Mouse (Mus musculus) midbrain, embryonic 13.5 days (tissue): ENCODE measurements around the gene Nectin3. TPM values are rescaled to one million over a fixed set of nuclear protein-coding genes. Genes with fewer than 3 reads are reported as not detected.
"Not testable (repeated sequence)": the region's sequence is repeated elsewhere in the genome, so short reads cannot be mapped to it uniquely, and the experiment has no call there.

Experiments
- ATAC-seq: fragments of 200-750 bp; cut with Nextera tagmentation; 2 replicates; pipeline ENCODE4 v1.8.0; 2017; ENCODE audit warnings: mild to moderate bottlenecking, moderate TSS enrichment, moderate library complexity
- H3K27ac ChIP-seq: fragments of 300-500 bp; sonication (generic); 2 replicates; pipeline ENCODE4 v1.5.1; 2015; ENCODE audit warnings: inconsistent platforms, mild to moderate bottlenecking, moderate library complexity
- H3K27me3 ChIP-seq: fragments of 300-500 bp; sonication (generic); 2 replicates; pipeline ENCODE4 v1.6.1; 2015; ENCODE audit warnings: mild to moderate bottlenecking, inconsistent platforms
- H3K36me3 ChIP-seq: fragments of 300-500 bp; sonication (generic); 2 replicates; pipeline ENCODE4 v1.6.1; 2015; ENCODE audit warnings: mild to moderate bottlenecking, inconsistent platforms
- H3K4me1 ChIP-seq: fragments of 300-500 bp; sonication (generic); replicated peaks from 2 replicates; pipeline ENCODE4 v1.6.1; 2015; ENCODE audit warnings: inconsistent platforms
- H3K4me2 ChIP-seq: fragments of 300-500 bp; sonication (generic); replicated peaks from 2 replicates; pipeline ENCODE4 v1.6.1; 2015; ENCODE audit warnings: moderate library complexity, mild to moderate bottlenecking, inconsistent platforms
- H3K4me3 ChIP-seq: fragments of 300-500 bp; sonication (generic); replicated peaks from 2 replicates; pipeline ENCODE4 v1.5.1; 2015; ENCODE audit warnings: mild to moderate bottlenecking, inconsistent platforms
- H3K9ac ChIP-seq: fragments of 300-500 bp; sonication (generic); replicated peaks from 2 replicates; pipeline ENCODE4 v1.6.1; 2015; ENCODE audit warnings: mild to moderate bottlenecking, inconsistent platforms
- H3K9me3 ChIP-seq: fragments of 300-500 bp; sonication (generic); 2 replicates; pipeline ENCODE4 v1.6.1; 2016; ENCODE audit warnings: mild to moderate bottlenecking, inconsistent platforms
- WGBS: fragments of 180-500 bp; shearing (Covaris S2); methylation state at CpG from one replicate; pipeline ENCODE4 v1.1.7; 2015; 5-methylcytosine and 5-hydroxymethylcytosine counted together
- polyA plus RNA-seq: library from polyadenylated mRNA; unstranded; fragments of >200 nt; fragmentation: Nextera tagmentation; extraction: Ambion mirVana; gene quantifications from 2 replicates; pipeline ENCODE4 v1.2.1, GENCODE M21; 2015

The Nectin3 gene
- polyA plus RNA-seq, 1 experiment from 2014 or later: 30.5 TPM

GRCm38 (mm10) chr16:46407997-46408396 lies 90.3 kb downstream of the Nectin3 start:
- no peak for ATAC-seq
- H3K4me2 ChIP-seq: no peak overlapping the region
- H3K36me3 ChIP-seq: 0 out of 2 replicates have a peak, but pooled peaks cover 4% of the 10 kb centered on the region
- peaks cover 7% of the 10 kb centered on the region for H3K4me1 ChIP-seq
- no peaks in the 10 kb centered on the region for H3K27me3 ChIP-seq
- WGBS: 93% methylated on average over 15 of the region's 15 CpGs
- H3K27ac ChIP-seq: no peak overlapping the region
- H3K4me3 ChIP-seq: no peak overlapping the region
- no peaks in the 10 kb centered on the region for H3K9me3 ChIP-seq
- H3K9ac ChIP-seq: no peak overlapping the region

GRCm38 (mm10) chr16:46406844-46407639 lies 91.3 kb downstream of the Nectin3 start:
- Histone ChIP-seq H3K9me3 (no peaks in the 10 kb centered on the region), H3K9ac (no peak overlapping the region), H3K4me3 (no peak overlapping the region), H3K4me2 (no peak overlapping the region), H3K36me3 (peaks cover 10% of the 10 kb centered on the region; the same call in 1 of the 2 replicates), H3K27me3 (no peaks in the 10 kb centered on the region), H3K27ac (no peak overlapping the region), H3K4me1 (peaks cover 7% of the 10 kb centered on the region)
- WGBS: 92% methylated on average over 7 of the region's 7 CpGs
- no peak for ATAC-seq

GRCm38 (mm10) chr16:46397945-46398344 lies 100.4 kb downstream of the Nectin3 start:
- Histone ChIP-seq H3K9me3 (no peaks in the 10 kb centered on the region), H3K27me3 (no peaks in the 10 kb centered on the region), H3K4me3 (no peak overlapping the region), H3K36me3 (peaks cover 28% of the 10 kb centered on the region), H3K4me1 (no peaks in the 10 kb centered on the region), H3K27ac (no peak overlapping the region), H3K4me2 (no peak overlapping the region), H3K9ac (no peak overlapping the region)
- no peak for ATAC-seq
- WGBS: 97% methylated on average over 4 of the region's 4 CpGs

GRCm38 (mm10) chr16:46389415-46390033 lies 108.8 kb downstream of the Nectin3 start:
- peaks cover 10% of the 10 kb centered on the region for H3K36me3 ChIP-seq
- peak; percentile 71 for ATAC-seq
- H3K4me3 ChIP-seq: no peak overlapping the region
- no peaks in the 10 kb centered on the region for H3K9me3 ChIP-seq
- WGBS: 35% methylated on average over 6 of the region's 6 CpGs
- H3K4me2 ChIP-seq: no peak overlapping the region
- H3K27ac ChIP-seq: no peak overlapping the region
- no peaks in the 10 kb centered on the region for H3K27me3 ChIP-seq
- H3K9ac ChIP-seq: no peak overlapping the region
- H3K4me1 ChIP-seq: peaks cover 31% of the 10 kb centered on the region

- Histone ChIP-seq H3K4me1 (peaks cover 31% of the 10 kb centered on the region), H3K36me3 (0 out of 2 replicates have a peak, but pooled peaks cover 5% of the 10 kb centered on the region), H3K9ac (no peak overlapping the region), H3K4me2 (no peak overlapping the region), H3K27ac (no peak overlapping the region), H3K9me3 (no peaks in the 10 kb centered on the region), H3K4me3 (no peak overlapping the region), H3K27me3 (no peaks in the 10 kb centered on the region)
- WGBS: 22% methylated on average over 11 of the region's 11 CpGs
- ATAC-seq: peak; percentile 79
Observed at GRCm38 (mm10) chr16:46388527-46389414, 109.6 kb downstream of the Nectin3 start.

GRCm38 (mm10) chr16:46384279-46384678 lies 114.0 kb downstream of the Nectin3 start:
- H3K36me3 ChIP-seq: no peaks in the 10 kb centered on the region
- ATAC-seq: no peak
- H3K4me3 ChIP-seq: no peak overlapping the region
- WGBS: 83% methylated on average over 5 of the region's 5 CpGs
- H3K27me3 ChIP-seq: no peaks in the 10 kb centered on the region
- H3K27ac ChIP-seq: no peak overlapping the region
- no peak overlapping the region for H3K4me2 ChIP-seq
- no peak overlapping the region for H3K9ac ChIP-seq
- peaks cover 9% of the 10 kb centered on the region for H3K4me1 ChIP-seq
- H3K9me3 ChIP-seq: no peaks in the 10 kb centered on the region

- Histone ChIP-seq H3K4me2 (no peak overlapping the region), H3K27ac (no peak overlapping the region), H3K27me3 (no peaks in the 10 kb centered on the region), H3K9me3 (no peaks in the 10 kb centered on the region), H3K4me1 (no peaks in the 10 kb centered on the region), H3K36me3 (no peaks in the 10 kb centered on the region), H3K9ac (no peak overlapping the region), H3K4me3 (no peak overlapping the region)
- WGBS: 94% methylated on average over 4 of the region's 4 CpGs
- no peak for ATAC-seq
Observed at GRCm38 (mm10) chr16:46383344-46383743, 115.0 kb downstream of the Nectin3 start.

- ATAC-seq: no peak
- Histone ChIP-seq H3K36me3 (no peaks in the 10 kb centered on the region), H3K4me2 (no peak overlapping the region), H3K27ac (no peak overlapping the region), H3K9ac (no peak overlapping the region), H3K4me3 (no peak overlapping the region), H3K9me3 (no peaks in the 10 kb centered on the region), H3K27me3 (no peaks in the 10 kb centered on the region), H3K4me1 (no peaks in the 10 kb centered on the region)
- 80% methylated on average over 3 of the region's 3 CpGs for whole genome bisulfite sequencing
Observed at GRCm38 (mm10) chr16:46376575-46376974, 121.8 kb downstream of the Nectin3 start.

GRCm38 (mm10) chr16:46362022-46362421 lies 136.3 kb downstream of the Nectin3 start:
- Histone ChIP-seq H3K4me2 (no peak overlapping the region), H3K9me3 (no peaks in the 10 kb centered on the region), H3K36me3 (no peaks in the 10 kb centered on the region), H3K9ac (no peak overlapping the region), H3K27ac (no peak overlapping the region), H3K27me3 (no peaks in the 10 kb centered on the region), H3K4me1 (peaks cover 7% of the 10 kb centered on the region), H3K4me3 (no peak overlapping the region)
- 67% methylated on average over 6 of the region's 6 CpGs for WGBS
- ATAC-seq: no peak

- ATAC-seq, H3K9me3 ChIP-seq, H3K27me3 ChIP-seq, H3K4me3 ChIP-seq, H3K9ac ChIP-seq, H3K4me1 ChIP-seq, H3K36me3 ChIP-seq, H3K4me2 ChIP-seq, H3K27ac ChIP-seq: not testable (repeated sequence)
- 93% methylated on average over 2 of the region's 2 CpGs for WGBS
Observed at GRCm38 (mm10) chr16:46357658-46358057, 140.7 kb downstream of the Nectin3 start.

- WGBS: 60% methylated on average over 3 of the region's 3 CpGs
- Histone ChIP-seq H3K9me3 (0 out of 2 replicates have a peak, but pooled peaks cover 5% of the 10 kb centered on the region), H3K27me3 (no peaks in the 10 kb centered on the region), H3K9ac (no peak overlapping the region), H3K4me3 (no peak overlapping the region), H3K36me3 (no peaks in the 10 kb centered on the region), H3K4me2 (no peak overlapping the region), H3K4me1 (peaks cover 5% of the 10 kb centered on the region), H3K27ac (no peak overlapping the region)
- no peak for ATAC-seq
Observed at GRCm38 (mm10) chr16:46356663-46357062, 141.7 kb downstream of the Nectin3 start.
